Comparison of ENCODE assay signal across 13 mouse cellular contexts in the genomic region with DNA sequence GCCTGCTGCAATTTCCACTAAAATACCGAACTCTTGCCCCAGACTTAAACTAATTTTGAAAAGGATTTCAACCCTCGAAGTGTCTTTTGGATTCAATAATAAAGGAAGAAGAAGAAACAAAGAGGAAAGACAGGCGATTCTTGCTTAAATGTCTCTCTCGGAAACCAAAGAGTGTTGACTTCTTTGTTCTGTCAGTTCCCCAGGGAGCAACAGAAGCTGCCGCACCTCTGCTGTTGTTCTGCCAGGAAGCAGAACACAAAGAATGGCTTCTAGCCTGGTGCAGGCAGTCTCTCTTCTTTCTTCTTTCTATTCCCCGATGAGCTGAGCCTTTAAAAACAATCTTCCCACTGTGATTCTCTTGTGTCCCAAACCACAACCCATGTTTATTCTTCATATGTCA.
DNase-seq lines count a peak whose midpoint lies in the region; ATAC-seq and TF ChIP-seq lines count a peak whose summit lies in the region.
"Had no signal": no experiment of that assay in that cellular context is flagged by ENCODE, and none has a peak within 500 bp of the region (broad histone marks: within the 10 kb centered on the region; RNA-seq: fewer than 3 reads in every experiment).

No protein-coding gene starts in this region.

- no peak for TF ChIP-seq CTCF in midbrain, postnatal 0 days (IDR thresholded peaks at IDR 0.05)

- H3K9me3 ChIP-seq in hindbrain, embryonic 11.5 days (ENCODE audit: control insufficient read depth, low read length): no peaks in the 10 kb centered on the region
- H3K9me3 ChIP-seq in midbrain, postnatal 0 days (ENCODE audit: low read length): no peaks in the 10 kb centered on the region
- no peaks in the 10 kb centered on the region for H3K9me3 ChIP-seq in kidney, embryonic 16.5 days (ENCODE audit: low read length)
- H3K9me3 ChIP-seq: kidney, embryonic 15.5 days had no signal

- 0 out of 2 replicates have a peak overlapping the region, but pooled peaks have one; percentile 24 for H3K9ac ChIP-seq in hindbrain, embryonic 11.5 days (ENCODE audit: low read depth, low read length)
- no peak overlapping the region for H3K9ac ChIP-seq in midbrain, postnatal 0 days (replicated peaks; ENCODE audit: low read length, poor library complexity, severe bottlenecking)
- H3K9ac ChIP-seq in kidney, embryonic 16.5 days (replicated peaks; ENCODE audit: low read length): no peak overlapping the region
- H3K9ac ChIP-seq: kidney, embryonic 15.5 days; lung, embryonic 14.5 days had no signal

- no peak overlapping the region for H3K4me3 ChIP-seq in hindbrain, embryonic 11.5 days (ENCODE audit: low read depth, low read length)
- H3K4me3 ChIP-seq in midbrain, postnatal 0 days (ENCODE audit: low read depth, low read length): no peak overlapping the region
- H3K4me3 ChIP-seq in kidney, embryonic 16.5 days (ENCODE audit: low read length): no peak overlapping the region
- H3K4me3 ChIP-seq: kidney, embryonic 15.5 days had no signal

- no peaks in the 10 kb centered on the region for H3K4me1 ChIP-seq in hindbrain, embryonic 11.5 days (replicated peaks; ENCODE audit: control insufficient read depth, insufficient read depth, low read length)
- H3K4me1 ChIP-seq in midbrain, postnatal 0 days (ENCODE audit: insufficient read depth, low read length): no peaks in the 10 kb centered on the region
- no peaks in the 10 kb centered on the region for H3K4me1 ChIP-seq in kidney, embryonic 16.5 days (ENCODE audit: insufficient read depth, low read length)
- H3K4me1 ChIP-seq: kidney, embryonic 15.5 days had no signal

- ATAC-seq in hindbrain, embryonic 11.5 days (ENCODE audit: low FRiP score): peak; percentile 74; the same call in 1 of the 2 replicates
- no peak for ATAC-seq in midbrain, postnatal 0 days (ENCODE audit: low FRiP score)
- no peak for ATAC-seq in kidney, embryonic 16.5 days (ENCODE audit: low FRiP score, low TSS enrichment)
- no peak for ATAC-seq in CD4-positive, CD25-positive, alpha-beta regulatory T cell, adult 4 months

- WGBS in hindbrain, embryonic 11.5 days: 3% methylated on average over 6 of the region's 6 CpGs
- 6% methylated on average over 6 of the region's 6 CpGs for WGBS in midbrain, postnatal 0 days
- 23% methylated on average over 6 of the region's 6 CpGs for WGBS in kidney, embryonic 16.5 days

- peak; percentile 32 for DNase-seq in ES-CJ7 (ENCODE audit: low read depth, low spot score)
- peak; percentile 63 for DNase-seq in embryo, embryonic 10.5 days (ENCODE audit: low spot score)
- peak; percentile 63 for DNase-seq in hindbrain, embryonic 11.5 days (ENCODE audit: low spot score)
- peak; percentile 40 for DNase-seq in midbrain, postnatal 0 days (ENCODE audit: low spot score)
- DNase-seq in cerebellum, postnatal 14 days: no peak
- DNase-seq: adrenal gland, postnatal 36 days; cerebellum, postnatal 36 days; left cerebral cortex, postnatal 4 days; lung, embryonic 14.5 days; thymus, adult 18-20 months had no signal

- H3K4me2 ChIP-seq in hindbrain, embryonic 11.5 days (replicated peaks; ENCODE audit: low read depth, low read length): no peak overlapping the region
- no peak overlapping the region for H3K4me2 ChIP-seq in midbrain, postnatal 0 days (ENCODE audit: low read depth, low read length, poor library complexity, severe bottlenecking)
- no peak overlapping the region for H3K4me2 ChIP-seq in kidney, embryonic 16.5 days (replicated peaks; ENCODE audit: low read depth, low read length)
- H3K4me2 ChIP-seq: kidney, embryonic 15.5 days; lung, embryonic 14.5 days had no signal

- no peaks in the 10 kb centered on the region for H3K36me3 ChIP-seq in hindbrain, embryonic 11.5 days (ENCODE audit: control insufficient read depth, insufficient read depth, low read length)
- no peaks in the 10 kb centered on the region for H3K36me3 ChIP-seq in midbrain, postnatal 0 days (ENCODE audit: insufficient read depth, low read length)
- H3K36me3 ChIP-seq in kidney, embryonic 16.5 days (ENCODE audit: insufficient read depth, low read length): no peaks in the 10 kb centered on the region
- H3K36me3 ChIP-seq: kidney, embryonic 15.5 days had no signal

- no peaks in the 10 kb centered on the region for H3K27me3 ChIP-seq in hindbrain, embryonic 11.5 days (ENCODE audit: control insufficient read depth, insufficient read depth, low read length)
- H3K27me3 ChIP-seq in midbrain, postnatal 0 days (ENCODE audit: insufficient read depth, low read length): no peaks in the 10 kb centered on the region
- no peaks in the 10 kb centered on the region for H3K27me3 ChIP-seq in kidney, embryonic 16.5 days (ENCODE audit: insufficient read depth, low read length)
- H3K27me3 ChIP-seq: kidney, embryonic 15.5 days had no signal

- H3K27ac ChIP-seq in hindbrain, embryonic 11.5 days (ENCODE audit: low read depth, low read length): peak overlapping the region; percentile 54
- H3K27ac ChIP-seq in midbrain, postnatal 0 days (ENCODE audit: low read depth, low read length): no peak overlapping the region
- no peak overlapping the region for H3K27ac ChIP-seq in kidney, embryonic 16.5 days (ENCODE audit: low read length)
- H3K27ac ChIP-seq: kidney, embryonic 15.5 days had no signal

Comparison
In these comparisons a context has a peak if more than half of its experiments do, and no peak if none do; other contexts are left out.
1. DNase-seq: peak in ES-CJ7 (single experiment), embryo, embryonic 10.5 days (single experiment), hindbrain, embryonic 11.5 days (single experiment) and midbrain, postnatal 0 days (single experiment); none in cerebellum, postnatal 14 days (0 of 2).